Mouse (Mus musculus) MEL (cell line): ENCODE results near the gene Hmgb4. TPM values are rescaled to one million over a fixed set of nuclear protein-coding genes. Genes with fewer than 3 reads are reported as not detected.

ENCODE experiments used
- DNase-seq: peaks from one replicate; pipeline ENCODE4 v3.0.0; 2011; ENCODE audit warnings: low read depth, low spot score
- H3K27ac ChIP-seq: 2 replicates; pipeline ENCODE4 v1.5.1; 2012; ENCODE audit warnings: low read depth, mild to moderate bottlenecking, control low read depth, low read length, moderate library complexity; ENCODE audit not compliant: control insufficient read depth
- H3K27me3 ChIP-seq, 2 experiments: fragments of 150-350 bp in 1 of 2; sonication (generic) in 1 of 2; 2 replicates each; pipeline ENCODE4 v1.6.1; 2012; ENCODE audit warnings: low read length in 2 of 2, mild to moderate bottlenecking in 2 of 2, improper control_type of control experiment in 1 of 2, moderate library complexity in 1 of 2; ENCODE audit not compliant: insufficient read depth in 2 of 2, control insufficient read depth in 1 of 2
- H3K36me3 ChIP-seq, 2 experiments: 2 replicates each; pipeline ENCODE4 v1.6.1; 2012 to 2014; ENCODE audit warnings: low read length in 2 of 2, improper control_type of control experiment in 1 of 2, inconsistent platforms in 1 of 2, mild to moderate bottlenecking in 1 of 2; ENCODE audit not compliant: insufficient read depth in 2 of 2, control insufficient read depth in 1 of 2
- H3K4me1 ChIP-seq, 2 experiments: fragments of 150-350 bp in 1 of 2; sonication (generic) in 1 of 2; 2 replicates each; pipeline ENCODE4 v1.6.1; 2012; ENCODE audit warnings: low read length in 2 of 2, improper control_type of control experiment in 1 of 2, mild to moderate bottlenecking in 1 of 2; ENCODE audit not compliant: insufficient read depth in 2 of 2, control insufficient read depth in 1 of 2
- H3K4me3 ChIP-seq, 2 experiments: fragments of 150-350 bp in 1 of 2; sonication (generic) in 1 of 2; 2 replicates each; pipeline ENCODE4 v1.5.1; 2012; ENCODE audit warnings: low read depth in 2 of 2, low read length in 2 of 2, mild to moderate bottlenecking in 2 of 2, moderate library complexity in 2 of 2, control low read depth in 1 of 2, improper control_type of control experiment in 1 of 2; ENCODE audit not compliant: control insufficient read depth in 1 of 2, insufficient read depth in 1 of 2
- H3K79me2 ChIP-seq: 2 replicates; pipeline ENCODE4 v1.6.1; 2012; ENCODE audit warnings: mild to moderate bottlenecking, low read length, moderate library complexity; ENCODE audit not compliant: control insufficient read depth, poor library complexity, insufficient read depth
- H3K9ac ChIP-seq: 2 replicates; pipeline ENCODE4 v1.6.1; 2012; ENCODE audit warnings: low read depth, mild to moderate bottlenecking, control low read depth, low read length, moderate library complexity; ENCODE audit not compliant: control insufficient read depth, poor library complexity, severe bottlenecking
- H3K9me3 ChIP-seq: fragments of 150-350 bp; sonication (generic); replicated peaks from 2 replicates; pipeline ENCODE4 v1.6.1; 2012; ENCODE audit warnings: mild to moderate bottlenecking, low read length, improper control_type of control experiment, moderate library complexity; ENCODE audit not compliant: insufficient read depth
- BHLHE40 ChIP-seq: IDR thresholded peaks from 2 replicates; pipeline ENCODE4 v1.6.1; 2012; ENCODE audit warnings: low read depth, mild to moderate bottlenecking, inconsistent platforms, low read length, improper control_type of control experiment, borderline replicate concordance
- CHD1 ChIP-seq: IDR thresholded peaks from 2 replicates; pipeline ENCODE4 v1.6.1; 2012; ENCODE audit warnings: low read depth, mild to moderate bottlenecking, inconsistent platforms, low read length, improper control_type of control experiment
- CHD2 ChIP-seq: IDR thresholded peaks from 2 replicates; pipeline ENCODE4 v1.6.1; 2011; ENCODE audit warnings: low read length, improper control_type of control experiment
- ELF1 ChIP-seq: IDR thresholded peaks from 2 replicates; pipeline ENCODE4 v1.6.1; 2014; ENCODE audit warnings: low read depth, mild to moderate bottlenecking, inconsistent platforms, low read length, improper control_type of control experiment, moderate library complexity
- EP300 ChIP-seq, 2 experiments: IDR thresholded peaks; 2 replicates each; pipeline ENCODE4 v1.6.1; 2011; ENCODE audit warnings: improper control_type of control experiment in 2 of 2, low read length in 2 of 2, low read depth in 1 of 2, mild to moderate bottlenecking in 1 of 2
- ETS1 ChIP-seq: IDR thresholded peaks from 2 replicates; pipeline ENCODE4 v1.6.1; 2012; ENCODE audit warnings: low read depth, mild to moderate bottlenecking, inconsistent platforms, low read length, improper control_type of control experiment, moderate library complexity
- GABPA ChIP-seq: IDR thresholded peaks from 2 replicates; pipeline ENCODE4 v1.6.1; 2012; ENCODE audit warnings: low read depth, mild to moderate bottlenecking, inconsistent platforms, low read length, improper control_type of control experiment, moderate library complexity
- GATA1 ChIP-seq: IDR thresholded peaks from 2 replicates; pipeline ENCODE4 v1.6.1; 2011; ENCODE audit warnings: low read depth, low read length, improper control_type of control experiment
- HCFC1 ChIP-seq: IDR thresholded peaks from 2 replicates; pipeline ENCODE4 v1.6.1; 2012; ENCODE audit warnings: low read depth, mild to moderate bottlenecking, inconsistent platforms, low read length, improper control_type of control experiment, moderate library complexity
- KAT2A ChIP-seq: conservative IDR thresholded peaks from 2 replicates; pipeline ENCODE4 v1.6.1; 2012; ENCODE audit warnings: low read depth, low read length, improper control_type of control experiment, inconsistent platforms
- MAX ChIP-seq: IDR thresholded peaks from 2 replicates; pipeline ENCODE4 v1.6.1; 2011; ENCODE audit warnings: low read length, improper control_type of control experiment
- MAZ ChIP-seq: IDR thresholded peaks from 2 replicates; pipeline ENCODE4 v1.6.1; 2012; ENCODE audit warnings: low read depth, mild to moderate bottlenecking, inconsistent platforms, low read length, improper control_type of control experiment
- MYC ChIP-seq: IDR thresholded peaks from 2 replicates; pipeline ENCODE4 v1.6.1; 2011; ENCODE audit warnings: low read depth, mild to moderate bottlenecking, low read length, improper control_type of control experiment, moderate library complexity
- NELFE ChIP-seq: IDR thresholded peaks from 2 replicates; pipeline ENCODE4 v1.6.1; 2011; ENCODE audit warnings: low read depth, low read length, improper control_type of control experiment
- NRF1 ChIP-seq: IDR thresholded peaks from 2 replicates; pipeline ENCODE4 v1.6.1; 2014; ENCODE audit warnings: low read depth, mild to moderate bottlenecking, inconsistent platforms, low read length, improper control_type of control experiment, moderate library complexity; ENCODE audit not compliant: poor library complexity, insufficient read depth, severe bottlenecking
- POLR2A ChIP-seq, 2 experiments: IDR thresholded peaks; 2 replicates each; pipeline ENCODE4 v1.6.1; 2011 to 2012; ENCODE audit warnings: low read length in 2 of 2, mild to moderate bottlenecking in 2 of 2, control low read depth in 1 of 2, improper control_type of control experiment in 1 of 2, low read depth in 1 of 2, moderate library complexity in 1 of 2; ENCODE audit not compliant: control insufficient read depth in 1 of 2, insufficient read depth in 1 of 2, poor library complexity in 1 of 2
- POLR2AphosphoS2 ChIP-seq: IDR thresholded peaks from 2 replicates; pipeline ENCODE4 v1.6.1; 2011; ENCODE audit warnings: low read length, improper control_type of control experiment
- RCOR1 ChIP-seq: IDR thresholded peaks from 2 replicates; pipeline ENCODE4 v1.6.1; 2012; ENCODE audit warnings: low read depth, mild to moderate bottlenecking, inconsistent platforms, low read length, improper control_type of control experiment
- SIN3A ChIP-seq: IDR thresholded peaks from 2 replicates; pipeline ENCODE4 v1.6.1; 2012; ENCODE audit warnings: low read length, improper control_type of control experiment, inconsistent platforms
- TBP ChIP-seq: IDR thresholded peaks from 2 replicates; pipeline ENCODE4 v1.8.0; 2011; ENCODE audit warnings: low read depth, low read length, improper control_type of control experiment
- TCF12 ChIP-seq: IDR thresholded peaks from 2 replicates; pipeline ENCODE4 v1.6.1; 2014; ENCODE audit warnings: low read depth, mild to moderate bottlenecking, inconsistent platforms, low read length, improper control_type of control experiment, moderate library complexity
- USF1 ChIP-seq: IDR thresholded peaks from 2 replicates; pipeline ENCODE4 v1.6.1; 2014; ENCODE audit warnings: low read depth, mild to moderate bottlenecking, inconsistent platforms, low read length, improper control_type of control experiment, moderate library complexity
- USF2 ChIP-seq, 2 experiments: IDR thresholded peaks; 2 replicates each; pipeline ENCODE4 v1.6.1; 2011 to 2012; ENCODE audit warnings: improper control_type of control experiment in 2 of 2, low read length in 2 of 2, borderline replicate concordance in 1 of 2, inconsistent platforms in 1 of 2, low read depth in 1 of 2, mild to moderate bottlenecking in 1 of 2; ENCODE audit not compliant: insufficient read depth in 1 of 2
- ZC3H11A ChIP-seq: IDR thresholded peaks from 2 replicates; pipeline ENCODE4 v1.6.1; 2012; ENCODE audit warnings: low read depth, mild to moderate bottlenecking, inconsistent platforms, low read length, improper control_type of control experiment
- ZMIZ1 ChIP-seq: IDR thresholded peaks from 2 replicates; pipeline ENCODE4 v1.6.1; 2012; ENCODE audit warnings: low read depth, mild to moderate bottlenecking, inconsistent platforms, low read length, improper control_type of control experiment, moderate library complexity
- ZNF384 ChIP-seq: IDR thresholded peaks from 2 replicates; pipeline ENCODE4 v1.6.1; 2012; ENCODE audit warnings: low read depth, mild to moderate bottlenecking, inconsistent platforms, low read length, improper control_type of control experiment
- polyA plus RNA-seq, 2 experiments: library from polyadenylated mRNA; stranded (reverse) in 1 of 2; unstranded in 1 of 2; fragments of >175 nt in 1 of 2; fragments of >200 nt in 1 of 2; gene quantifications; 2 replicates each; pipeline versions ENCODE4 v1.2.1 to v1.2.4; 2012; ENCODE audit warnings: low replicate concordance in 2 of 2, low read depth in 1 of 2; ENCODE audit not compliant: insufficient read length in 2 of 2, insufficient read depth in 1 of 2, missing spikeins in 1 of 2
- total RNA-seq: library from RNA; depleted of rRNA; stranded (reverse); fragments of 300-350 nt; gene quantifications from 2 replicates; pipeline ENCODE4 v1.2.3, GENCODE M21; 2012

Gene Hmgb4
- total and polyA plus RNA-seq, 3 experiments: not detected

DNA sequence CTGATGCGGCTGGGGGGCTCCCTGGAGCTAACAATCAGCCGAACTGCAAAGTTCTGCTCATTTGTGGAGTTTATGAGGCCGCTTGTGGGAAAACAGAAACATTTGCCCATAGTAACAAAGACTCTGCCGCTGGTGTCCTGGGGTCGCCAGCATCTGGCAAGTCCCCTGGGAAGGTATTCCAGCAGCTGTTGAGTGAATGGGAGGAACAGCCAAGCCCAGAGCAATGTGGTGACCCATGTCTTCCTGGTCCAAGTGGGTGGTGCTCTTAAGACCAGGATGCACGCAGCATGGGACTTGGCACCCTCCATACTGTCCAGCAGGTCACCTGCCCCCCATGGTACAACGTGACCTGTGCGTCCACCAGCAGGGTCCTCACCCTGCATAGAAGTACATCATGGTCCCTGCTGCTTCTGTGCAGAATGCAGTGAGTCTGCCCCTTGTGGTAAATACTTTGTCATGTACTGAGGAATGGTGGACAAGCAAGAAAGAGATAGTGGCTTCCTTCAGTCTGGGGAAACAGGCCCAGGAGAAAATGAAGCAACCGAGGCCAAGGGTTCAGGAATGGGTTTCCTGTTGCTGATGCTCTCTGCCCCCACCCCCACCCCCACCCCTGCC, 8.6 kb upstream of the Hmgb4 start:
- no peak overlapping the region for H3K4me3 ChIP-seq
- TF ChIP-seq MAX: no peak
- TF ChIP-seq ZNF384: no peak
- no peak for TF ChIP-seq GATA1
- no peak for TF ChIP-seq TBP
- TF ChIP-seq KAT2A: no peak
- no peak for TF ChIP-seq ZMIZ1
- TF ChIP-seq TCF12: no peak
- TF ChIP-seq NRF1: no peak
- TF ChIP-seq CHD2: no peak
- no peak for TF ChIP-seq POLR2AphosphoS2
- TF ChIP-seq GABPA: no peak
- TF ChIP-seq, all 39 proteins: peak for 0
- H3K9ac ChIP-seq: no peak overlapping the region

DNA sequence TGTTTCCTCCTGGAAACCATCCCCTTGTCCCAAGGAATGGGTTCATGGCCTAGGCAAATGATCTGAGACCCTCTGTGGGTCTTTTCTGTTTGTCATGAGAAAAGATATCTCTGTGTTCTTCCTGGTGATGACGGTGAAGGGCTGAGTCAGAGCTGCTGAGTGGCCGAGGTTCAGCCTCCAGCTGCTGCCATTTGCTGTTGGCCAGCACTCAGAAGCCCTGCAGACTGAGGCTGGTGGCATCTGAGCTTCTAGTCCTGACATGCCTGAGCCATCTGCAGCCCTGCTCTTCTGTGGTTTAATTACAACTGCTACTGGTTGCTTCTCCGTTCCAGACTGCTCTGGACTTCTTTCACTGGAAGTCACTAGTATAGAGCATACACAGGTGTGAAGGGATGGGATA, 4.6 kb upstream of the Hmgb4 start:
- Histone ChIP-seq H3K4me3 (no peak overlapping the region), H3K9ac (no peak overlapping the region), H3K9me3 (no peaks in the 10 kb centered on the region)

More for the DNA sequence above, 8.6 kb upstream of the Hmgb4 start:
- no peaks in the 10 kb centered on the region for H3K4me1 ChIP-seq
- no peaks in the 10 kb centered on the region for H3K9me3 ChIP-seq
- H3K27ac ChIP-seq: no peak overlapping the region
- H3K79me2 ChIP-seq: no peaks in the 10 kb centered on the region
- H3K27me3 ChIP-seq: no peaks in the 10 kb centered on the region
- no peak for DNase-seq
- no peaks in the 10 kb centered on the region for H3K36me3 ChIP-seq

DNA sequence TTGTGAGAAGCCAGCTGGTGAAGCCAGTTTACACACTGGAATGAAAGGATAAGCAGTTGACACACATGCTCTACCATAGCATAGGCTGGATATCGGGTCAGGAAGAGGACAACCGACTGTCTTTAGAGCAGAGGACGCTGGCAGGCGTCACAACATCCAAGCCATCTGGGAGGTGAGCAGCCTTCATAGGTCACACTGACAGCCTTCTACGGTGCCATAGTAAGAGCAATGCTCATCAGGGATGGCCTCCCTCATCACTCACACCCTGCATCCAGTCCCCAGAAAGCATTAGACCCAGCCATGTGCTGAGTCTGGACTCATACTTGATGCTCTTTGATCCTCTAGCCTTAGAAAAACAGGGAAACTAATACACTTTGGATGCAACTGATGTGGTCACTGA, 3.7 kb upstream of the Hmgb4 start:
- no peak overlapping the region for H3K27ac ChIP-seq
- no peaks in the 10 kb centered on the region for H3K36me3 ChIP-seq
- TF ChIP-seq TCF12: no peak
- no peak for TF ChIP-seq CHD2
- no peak for TF ChIP-seq CHD1
- TF ChIP-seq NELFE: no peak
- no peak for TF ChIP-seq SIN3A
- TF ChIP-seq MYC: no peak
- TF ChIP-seq BHLHE40: no peak
- no peak for TF ChIP-seq USF2 (IDR thresholded peaks at IDR 0.05; ENCODE audit: borderline replicate concordance in 1 of 2, insufficient read depth in 1 of 2, low read depth in 1 of 2, low read length in 2 of 2)
- no peak for TF ChIP-seq ZC3H11A
- no peak for TF ChIP-seq MAZ
- no peak for TF ChIP-seq POLR2A (IDR thresholded peaks at IDR 0.05; ENCODE audit: control insufficient read depth in 1 of 2, insufficient read depth in 1 of 2, low read depth in 1 of 2, low read length in 2 of 2, poor library complexity in 1 of 2)
- TF ChIP-seq ETS1: no peak
- no peak for TF ChIP-seq ELF1
- TF ChIP-seq RCOR1: no peak
- no peak for TF ChIP-seq EP300 (IDR thresholded peaks at IDR 0.05; ENCODE audit: low read depth in 1 of 2, low read length in 2 of 2)
- no peak for TF ChIP-seq HCFC1
- TF ChIP-seq POLR2AphosphoS2: no peak
- no peak for TF ChIP-seq ZNF384
- no peaks in the 10 kb centered on the region for H3K4me1 ChIP-seq
- no peak overlapping the region for H3K4me3 ChIP-seq
- H3K9ac ChIP-seq: no peak overlapping the region
- no peaks in the 10 kb centered on the region for H3K9me3 ChIP-seq
- no peaks in the 10 kb centered on the region for H3K79me2 ChIP-seq
- DNase-seq: no peak
- H3K27me3 ChIP-seq: no peaks in the 10 kb centered on the region

More for the DNA sequence above, 4.6 kb upstream of the Hmgb4 start:
- H3K79me2 ChIP-seq: no peaks in the 10 kb centered on the region
- no peak overlapping the region for H3K27ac ChIP-seq
- H3K36me3 ChIP-seq: no peaks in the 10 kb centered on the region
- DNase-seq: no peak
- no peaks in the 10 kb centered on the region for H3K27me3 ChIP-seq
- H3K4me1 ChIP-seq: no peaks in the 10 kb centered on the region
- TF ChIP-seq MYC (no peak), USF1 (no peak)
